In genomic region chr8:71487691-71488445, GRCm38 (mm10) we compare ENCODE assay signal across 8 mouse cellular contexts. TPM values are rescaled to one million over a fixed set of nuclear protein-coding genes. Genes with fewer than 3 reads are reported as not detected.
DNase-seq lines count a peak whose midpoint lies in the region; ATAC-seq lines count a peak whose summit lies in the region.

Gene Gtpbp3, plus strand, starts transcription at chr8:71488103.

- H3K4me3 ChIP-seq in hindbrain, embryonic 15.5 days = peak within 1 kb of the TSS; percentile 87

- DNase-seq in NIH3T3 (ENCODE audit: low read depth) = peak; percentile 89
- DNase-seq in cerebellum, postnatal 14 days = peak; percentile 79 to 83
- peak; percentile 87 for DNase-seq in gastrocnemius, adult 18-20 months (ENCODE audit: low spot score)
- DNase-seq in left cerebral cortex, adult 18-20 months (ENCODE audit: low spot score in 2 of 2) = peak; percentile 77 to 84
- peak; percentile 86 to 89 for DNase-seq in lung, postnatal 4 days
- peak; percentile 89 for DNase-seq in retina, postnatal 1 day
- peak; percentile 80 to 83 for DNase-seq in thymus, postnatal 36 days

- peak within 1 kb of the TSS; percentile 100 for H3K4me2 ChIP-seq in hindbrain, embryonic 15.5 days

- H3K9me3 ChIP-seq in hindbrain, embryonic 15.5 days = no peaks in the 10 kb centered on the region

- peak within 1 kb of the TSS; percentile 77 for H3K27ac ChIP-seq in hindbrain, embryonic 15.5 days (replicated peaks)

- WGBS in hindbrain, embryonic 15.5 days = under 1% methylated on average over 33 of the region's 33 CpGs

- ATAC-seq in hindbrain, embryonic 15.5 days (ENCODE audit: low FRiP score, low read depth) = peak; percentile 16; the same call in 1 of the 2 replicates

- H3K27me3 ChIP-seq in hindbrain, embryonic 15.5 days = no peaks in the 10 kb centered on the region

- H3K36me3 ChIP-seq in hindbrain, embryonic 15.5 days = peaks cover 22% of the 10 kb centered on the region

- H3K9ac ChIP-seq in hindbrain, embryonic 15.5 days = peak within 1 kb of the TSS; percentile 61

- peaks cover 58% of the 10 kb centered on the region for H3K4me1 ChIP-seq in hindbrain, embryonic 15.5 days (replicated peaks)

RNA-seq across cellular contexts. Expression of gene Gtpbp3, which starts in this region (rescaled TPM):
- total RNA-seq in gastrocnemius, adult 18-20 months (2021) = 10 to 100 TPM; 10.0 to 10.5 TPM
- 12.0 and 15.3 TPM in 2 replicates for polyA plus RNA-seq in hindbrain, embryonic 15.5 days (2015; fragmentation: Nextera tagmentation; extraction: Ambion mirVana)
- 10 to 100 TPM; 29.3 to 36.7 TPM for total RNA-seq in left cerebral cortex, adult 18-20 months (2021)

Comparison
In these comparisons a context has a peak if more than half of its experiments do, and no peak if none do; other contexts are left out.
1. Peak in every context shown above with its lines: DNase-seq, ATAC-seq, H3K4me3 ChIP-seq and H3K27ac ChIP-seq.